Mouse (Mus musculus) heart, embryonic 11.5 days (tissue): ENCODE results near the gene Creg1. TPM values are rescaled to one million over a fixed set of nuclear protein-coding genes. Genes with fewer than 3 reads are reported as not detected.

Experiments
- ATAC-seq: fragments of 200-750 bp; cut with Nextera tagmentation; replicated peaks from 2 replicates; pipeline ENCODE4 v1.8.0; 2017; ENCODE audit warnings: moderate library complexity; ENCODE audit not compliant: insufficient number of reproducible peaks, low FRiP score, low TSS enrichment
- H3K27ac ChIP-seq: fragments of 300-500 bp; sonication (generic); 2 replicates; pipeline ENCODE4 v1.5.1; 2014; ENCODE audit warnings: mild to moderate bottlenecking, low read depth, low read length
- H3K27me3 ChIP-seq: fragments of 300-500 bp; sonication (generic); 2 replicates; pipeline ENCODE4 v1.6.1; 2014; ENCODE audit warnings: mild to moderate bottlenecking, low read length, mixed read lengths; ENCODE audit not compliant: control insufficient read depth, insufficient read depth
- H3K36me3 ChIP-seq: fragments of 300-500 bp; sonication (generic); 2 replicates; pipeline ENCODE4 v1.6.1; 2014; ENCODE audit warnings: mild to moderate bottlenecking, low read length, moderate library complexity, mixed read lengths; ENCODE audit not compliant: control insufficient read depth, insufficient read depth
- H3K4me1 ChIP-seq: fragments of 300-500 bp; sonication (generic); 2 replicates; pipeline ENCODE4 v1.6.1; 2014; ENCODE audit warnings: low read length; ENCODE audit not compliant: control insufficient read depth, insufficient read depth
- H3K4me2 ChIP-seq: fragments of 300-500 bp; sonication (generic); 2 replicates; pipeline ENCODE4 v1.6.1; 2014; ENCODE audit warnings: mild to moderate bottlenecking, moderate library complexity
- H3K4me3 ChIP-seq: fragments of 300-500 bp; sonication (generic); 2 replicates; pipeline ENCODE4 v1.5.1; 2014; ENCODE audit warnings: low read depth, low read length
- H3K9ac ChIP-seq: fragments of 300-500 bp; sonication (generic); 2 replicates; pipeline ENCODE4 v1.6.1; 2014; ENCODE audit warnings: mild to moderate bottlenecking, low read depth, low read length, moderate library complexity
- H3K9me3 ChIP-seq: fragments of 300-500 bp; sonication (generic); replicated peaks from 2 replicates; pipeline ENCODE4 v1.6.1; 2016; ENCODE audit warnings: low read length; ENCODE audit not compliant: control insufficient read depth
- WGBS: fragments of 180-500 bp; shearing (Covaris S2); extraction: QIAGEN DNeasy Blood & Tissue Kit; methylation state at CpG from one replicate; pipeline ENCODE4 v1.1.7; 2014; ENCODE audit not compliant: insufficient replicate concordance; 5-methylcytosine and 5-hydroxymethylcytosine counted together
- polyA plus RNA-seq: library from polyadenylated mRNA; unstranded; fragments of >200 nt; fragmentation: Nextera tagmentation; extraction: Ambion mirVana; gene quantifications from 2 replicates; pipeline ENCODE4 v1.2.1, GENCODE M21; 2014

Gene Creg1
- polyA plus RNA-seq, 1 experiment from 2014 or later: 108 TPM

GRCm38 (mm10) chr1:165771491-165771897, 7.9 kb downstream of the Creg1 start:
- 0 out of 2 replicates have a peak overlapping the region, but pooled peaks have one; percentile 29 for H3K27ac ChIP-seq
- H3K36me3 ChIP-seq: peaks cover 4% of the 10 kb centered on the region
- H3K4me2 ChIP-seq: peak overlapping the region; percentile 43
- H3K9me3 ChIP-seq: no peaks in the 10 kb centered on the region
- peaks cover 18% of the 10 kb centered on the region for H3K4me1 ChIP-seq
- ATAC-seq: peak; percentile 48
- H3K27me3 ChIP-seq: no peaks in the 10 kb centered on the region
- no peak overlapping the region for H3K9ac ChIP-seq
- 0% methylated on average over 12 of the region's 12 CpGs for WGBS
- no peak overlapping the region for H3K4me3 ChIP-seq

GRCm38 (mm10) chr1:165771998-165772397, 8.5 kb downstream of the Creg1 start:
- H3K27me3 ChIP-seq: no peaks in the 10 kb centered on the region
- no peaks in the 10 kb centered on the region for H3K9me3 ChIP-seq
- H3K4me1 ChIP-seq: peaks cover 18% of the 10 kb centered on the region
- no peak overlapping the region for H3K27ac ChIP-seq
- no peak for ATAC-seq
- no peak overlapping the region for H3K4me3 ChIP-seq
- WGBS: 44% methylated on average over 9 of the region's 9 CpGs
- H3K4me2 ChIP-seq: peak overlapping the region; percentile 43
- H3K9ac ChIP-seq: no peak overlapping the region
- H3K36me3 ChIP-seq: peaks cover 4% of the 10 kb centered on the region

GRCm38 (mm10) chr1:165775518-165776294, 12.2 kb downstream of the Creg1 start:
- no peaks in the 10 kb centered on the region for H3K9me3 ChIP-seq
- no peak overlapping the region for H3K9ac ChIP-seq
- H3K36me3 ChIP-seq: peaks cover 2% of the 10 kb centered on the region
- no peaks in the 10 kb centered on the region for H3K27me3 ChIP-seq
- ATAC-seq: no peak
- H3K4me2 ChIP-seq: peak overlapping the region; percentile 14; the same call in 1 of the 2 replicates
- peaks cover 18% of the 10 kb centered on the region for H3K4me1 ChIP-seq
- H3K27ac ChIP-seq: no peak overlapping the region
- no peak overlapping the region for H3K4me3 ChIP-seq
- WGBS: 51% methylated on average over 19 of the region's 19 CpGs

- WGBS: 7% methylated on average over 13 of the region's 13 CpGs
- Histone ChIP-seq H3K9ac (peak overlapping the region; percentile 49), H3K4me2 (peak overlapping the region; percentile 87)
Measured at GRCm38 (mm10) chr1:165779954-165780585, 16.5 kb downstream of the Creg1 start.

GRCm38 (mm10) chr1:165780586-165781111, 17.1 kb downstream of the Creg1 start:
- Histone ChIP-seq H3K4me1 (no peaks in the 10 kb centered on the region), H3K4me3 (peak overlapping the region; percentile 50), H3K27me3 (no peaks in the 10 kb centered on the region), H3K9me3 (no peaks in the 10 kb centered on the region), H3K9ac (peak overlapping the region; percentile 56), H3K4me2 (peak overlapping the region; percentile 87), H3K27ac (no peak overlapping the region), H3K36me3 (no peaks in the 10 kb centered on the region)
- WGBS: 6% methylated on average over 20 of the region's 20 CpGs
- peak; percentile 41; the same call in 1 of the 2 replicates for ATAC-seq

More at GRCm38 (mm10) chr1:165779954-165780585, 16.5 kb downstream of the Creg1 start:
- peak; percentile 45; the same call in 1 of the 2 replicates for ATAC-seq
- H3K9me3 ChIP-seq: no peaks in the 10 kb centered on the region
- H3K4me3 ChIP-seq: peak overlapping the region; percentile 50
- no peaks in the 10 kb centered on the region for H3K36me3 ChIP-seq
- H3K27ac ChIP-seq: no peak overlapping the region
- H3K4me1 ChIP-seq: no peaks in the 10 kb centered on the region
- no peaks in the 10 kb centered on the region for H3K27me3 ChIP-seq

GRCm38 (mm10) chr1:165781426-165781825, 17.9 kb downstream of the Creg1 start:
- Histone ChIP-seq H3K36me3 (no peaks in the 10 kb centered on the region), H3K27me3 (no peaks in the 10 kb centered on the region), H3K9ac (no peak overlapping the region), H3K4me3 (no peak overlapping the region), H3K4me1 (no peaks in the 10 kb centered on the region), H3K4me2 (no peak overlapping the region), H3K9me3 (no peaks in the 10 kb centered on the region), H3K27ac (no peak overlapping the region)
- 79% methylated on average over 9 of the region's 9 CpGs for WGBS
- ATAC-seq: no peak

GRCm38 (mm10) chr1:165781911-165782310, 18.4 kb downstream of the Creg1 start:
- no peak overlapping the region for H3K4me3 ChIP-seq
- H3K9ac ChIP-seq: no peak overlapping the region
- no peak for ATAC-seq
- H3K4me2 ChIP-seq: no peak overlapping the region
- no peaks in the 10 kb centered on the region for H3K9me3 ChIP-seq
- H3K4me1 ChIP-seq: no peaks in the 10 kb centered on the region
- H3K27ac ChIP-seq: no peak overlapping the region
- H3K27me3 ChIP-seq: no peaks in the 10 kb centered on the region
- no peaks in the 10 kb centered on the region for H3K36me3 ChIP-seq
- WGBS: 82% methylated on average over 12 of the region's 12 CpGs

GRCm38 (mm10) chr1:165786296-165786695, 22.8 kb downstream of the Creg1 start:
- Histone ChIP-seq H3K27ac (no peak overlapping the region), H3K27me3 (no peaks in the 10 kb centered on the region), H3K9me3 (no peaks in the 10 kb centered on the region), H3K36me3 (no peaks in the 10 kb centered on the region), H3K4me3 (no peak overlapping the region), H3K4me2 (no peak overlapping the region), H3K9ac (no peak overlapping the region), H3K4me1 (no peaks in the 10 kb centered on the region)
- ATAC-seq: no peak
- WGBS: 74% methylated on average over 11 of the region's 11 CpGs
